ENCODE assay signal across 12 mouse cellular contexts in genomic region chr8:119988087-119988486, GRCm38 (mm10). TPM values are rescaled to one million over a fixed set of nuclear protein-coding genes. Genes with fewer than 3 reads are reported as not detected.
DNase-seq lines count a peak whose midpoint lies in the region; ATAC-seq and TF ChIP-seq lines count a peak whose summit lies in the region.
"Had no signal": no experiment of that assay in that cellular context is flagged by ENCODE, and none has a peak within 500 bp of the region (broad histone marks: within the 10 kb centered on the region; RNA-seq: fewer than 3 reads in every experiment).

No protein-coding gene starts in this region.

- dilution Hi-C loops in CH12.LX (cut with MboI; ENCODE audit: extremely low pct_ligation_motif_present, extremely low pct_unique_long_range_greater_than_20kb, low sequenced_read_pairs), result no loop called here

- no peak for TF ChIP-seq CTCF in CH12.LX (conservative IDR thresholded peaks at IDR 0.05 in 1 of 2, IDR thresholded peaks at IDR 0.05 in 1 of 2; ENCODE audit: low read depth in 2 of 2, low read length in 2 of 2)

- H3K79me2 ChIP-seq in CH12.LX (replicated peaks; ENCODE audit: control insufficient read depth, extremely low read depth, insufficient read depth, poor library complexity, severe bottlenecking), result no peaks in the 10 kb centered on the region

- peaks cover 25% of the 10 kb centered on the region for H3K27me3 ChIP-seq in heart, embryonic 11.5 days (ENCODE audit: control insufficient read depth, insufficient read depth, low read length)
- peaks cover 45% of the 10 kb centered on the region for H3K27me3 ChIP-seq in CH12.LX (replicated peaks)
- H3K27me3 ChIP-seq in heart, embryonic 13.5 days (replicated peaks), result peaks cover 29% of the 10 kb centered on the region
- H3K27me3 ChIP-seq in midbrain, embryonic 14.5 days (ENCODE audit: control insufficient read depth, insufficient read depth, low read length), result peaks cover 21% of the 10 kb centered on the region

- no peak overlapping the region for H3K4me3 ChIP-seq in heart, embryonic 11.5 days (ENCODE audit: low read depth, low read length)
- H3K4me3 ChIP-seq in CH12.LX (replicated peaks in 1 of 3; ENCODE audit: low read depth in 2 of 3, low read length in 2 of 3, poor library complexity in 1 of 3), result no peak overlapping the region
- H3K4me3 ChIP-seq in heart, embryonic 13.5 days, result peak overlapping the region; percentile 16; the same call in 1 of the 2 replicates
- H3K4me3 ChIP-seq in midbrain, embryonic 14.5 days (replicated peaks; ENCODE audit: low read depth, low read length), result no peak overlapping the region
- H3K4me3 ChIP-seq: liver, embryonic 15.5 days had no signal

- in situ Hi-C loops in CH12.LX (cut with MboI; ENCODE audit: low pct_ligation_motif_present, low pct_unique_long_range_greater_than_20kb, low sequenced_read_pairs), result no loop called here

- no peak for ATAC-seq in heart, embryonic 11.5 days (replicated peaks; ENCODE audit: insufficient number of reproducible peaks, low FRiP score, low TSS enrichment)
- no peak for ATAC-seq in heart, embryonic 13.5 days (ENCODE audit: extremely low read depth, insufficient number of reproducible peaks, low FRiP score, low TSS enrichment)
- no peak for ATAC-seq in midbrain, embryonic 14.5 days (ENCODE audit: low FRiP score, low TSS enrichment)

- no peaks in the 10 kb centered on the region for H3K36me3 ChIP-seq in heart, embryonic 11.5 days (ENCODE audit: control insufficient read depth, insufficient read depth, low read length)
- no peaks in the 10 kb centered on the region for H3K36me3 ChIP-seq in CH12.LX (replicated peaks in 1 of 2; ENCODE audit: control insufficient read depth in 1 of 2, insufficient read depth in 1 of 2, low read length in 1 of 2)
- H3K36me3 ChIP-seq in heart, embryonic 13.5 days, result no peaks in the 10 kb centered on the region
- no peaks in the 10 kb centered on the region for H3K36me3 ChIP-seq in midbrain, embryonic 14.5 days (ENCODE audit: control insufficient read depth, insufficient read depth, low read length)
- H3K36me3 ChIP-seq: liver, embryonic 15.5 days had no signal

- H3K27ac ChIP-seq in heart, embryonic 11.5 days (ENCODE audit: low read depth, low read length), result no peak overlapping the region
- H3K27ac ChIP-seq in CH12.LX (ENCODE audit: insufficient read depth, low read depth), result no peak overlapping the region
- no peak overlapping the region for H3K27ac ChIP-seq in heart, embryonic 13.5 days (replicated peaks)
- H3K27ac ChIP-seq in midbrain, embryonic 14.5 days (replicated peaks; ENCODE audit: low read depth, low read length), result no peak overlapping the region
- H3K27ac ChIP-seq: liver, embryonic 15.5 days had no signal

- no peaks in the 10 kb centered on the region for H3K4me1 ChIP-seq in heart, embryonic 11.5 days (ENCODE audit: control insufficient read depth, insufficient read depth, low read length)
- H3K4me1 ChIP-seq in CH12.LX (ENCODE audit: control insufficient read depth in 1 of 2, insufficient read depth in 2 of 2), result peaks cover 2% of the 10 kb centered on the region in 2 experiments; a peak in 2 of 4 replicates
- peaks cover 24% of the 10 kb centered on the region for H3K4me1 ChIP-seq in heart, embryonic 13.5 days
- no peaks in the 10 kb centered on the region for H3K4me1 ChIP-seq in midbrain, embryonic 14.5 days (ENCODE audit: control insufficient read depth, insufficient read depth, low read length)

- 0 out of 2 replicates have a peak overlapping the region, but pooled peaks have one; percentile 24 for H3K9ac ChIP-seq in heart, embryonic 11.5 days (ENCODE audit: low read depth, low read length)
- no peak overlapping the region for H3K9ac ChIP-seq in CH12.LX (ENCODE audit: insufficient read depth, low read depth)
- peak overlapping the region; percentile 67 for H3K9ac ChIP-seq in heart, embryonic 13.5 days
- no peak overlapping the region for H3K9ac ChIP-seq in midbrain, embryonic 14.5 days (replicated peaks; ENCODE audit: low read length)
- H3K9ac ChIP-seq: liver, embryonic 15.5 days had no signal

- H3K4me2 ChIP-seq in heart, embryonic 11.5 days, result 0 out of 2 replicates have a peak overlapping the region, but pooled peaks have one; percentile 4
- H3K4me2 ChIP-seq in CH12.LX (ENCODE audit: insufficient read depth, low read depth, poor library complexity, severe bottlenecking), result peak overlapping the region; percentile 11; the same call in 1 of the 2 replicates
- peak overlapping the region; percentile 54 for H3K4me2 ChIP-seq in heart, embryonic 13.5 days
- no peak overlapping the region for H3K4me2 ChIP-seq in midbrain, embryonic 14.5 days (ENCODE audit: low read length)
- H3K4me2 ChIP-seq: liver, embryonic 15.5 days; midbrain, embryonic 11.5 days had no signal

- TF ChIP-seq RAD21 in CH12.LX (IDR thresholded peaks at IDR 0.05; ENCODE audit: low read depth, low read length), result no peak

- H3K9me3 ChIP-seq in heart, embryonic 11.5 days (replicated peaks; ENCODE audit: control insufficient read depth, low read length), result no peaks in the 10 kb centered on the region
- no peaks in the 10 kb centered on the region for H3K9me3 ChIP-seq in CH12.LX (replicated peaks; ENCODE audit: low read length)
- H3K9me3 ChIP-seq in heart, embryonic 13.5 days, result no peaks in the 10 kb centered on the region
- H3K9me3 ChIP-seq in midbrain, embryonic 14.5 days (ENCODE audit: control insufficient read depth, low read length), result no peaks in the 10 kb centered on the region
- H3K9me3 ChIP-seq: liver, embryonic 15.5 days had no signal

- WGBS in heart, embryonic 11.5 days (ENCODE audit: insufficient replicate concordance), result 47% methylated on average over 15 of the region's 15 CpGs
- 28% methylated on average over 15 of the region's 15 CpGs for WGBS in heart, embryonic 13.5 days
- 76% methylated on average over 15 of the region's 15 CpGs for WGBS in midbrain, embryonic 14.5 days

- no peak for TF ChIP-seq EP300 in CH12.LX (IDR thresholded peaks at IDR 0.05; ENCODE audit: low read length)

- DNase-seq in heart, adult 8-10 months (ENCODE audit: low spot score), result no peak
- no peak for DNase-seq in CH12.LX (ENCODE audit: extremely low read depth)
- peak; percentile 72 for DNase-seq in adrenal gland, postnatal 10 days
- no peak for DNase-seq in neural tube, embryonic 10.5 days (ENCODE audit: extremely low spot score, low spot score)
- DNase-seq in urinary bladder, postnatal 10 days (ENCODE audit: low spot score), result no peak
- DNase-seq in midbrain, embryonic 14.5 days, result no peak
- DNase-seq: embryo, embryonic 11 days; spleen, adult 18-20 months had no signal

- no peak for TF ChIP-seq POLR2A in CH12.LX (IDR thresholded peaks at IDR 0.05; ENCODE audit: low read depth, low read length)

TF ChIP-seq in CH12.LX, 34 proteins besides CTCF, POLR2A, EP300 and RAD21:
- TF ChIP-seq MAFK (IDR thresholded peaks at IDR 0.05; ENCODE audit: insufficient replicate concordance, low read length) (no peak), MEF2A (IDR thresholded peaks at IDR 0.05; ENCODE audit: borderline replicate concordance, low read depth, low read length) (peak; percentile 65)
TF ChIP-seq in CH12.LX: peak in this region for 1.

RNA-seq across cellular contexts. Expression of gene Crispld2, which starts 4.2 kb away (rescaled TPM):
- 1.7 and 2.8 TPM in 2 replicates for polyA plus RNA-seq in heart, embryonic 11.5 days (2014; fragmentation: Nextera tagmentation; extraction: Ambion mirVana)
- total RNA-seq in heart, adult 8-10 months (2022), result 10 to 100 TPM; 20.9 to 28.7 (median 27.4) TPM
- total RNA-seq in CH12.LX (2012; rRNA removed), result 0.04 TPM in 1 of 2 replicates, not detected in the other
- not detected in 2 replicates for total RNA-seq in CH12.LX (2014; rRNA removed)
- polyA plus RNA-seq in CH12.LX (2012; ENCODE audit: insufficient read length, low read depth), result not detected in 2 replicates
- 1 to 10 TPM; 5.9 to 7.7 TPM for total RNA-seq in adrenal gland, postnatal 10 days (2021)
- polyA plus RNA-seq in heart, embryonic 13.5 days (2015; fragmentation: Nextera tagmentation; extraction: Ambion mirVana), result 3.9 and 4.1 TPM in 2 replicates
- polyA plus RNA-seq in midbrain, embryonic 14.5 days (2014; fragmentation: Nextera tagmentation; extraction: Ambion mirVana), result 0.66 and 1.1 TPM in 2 replicates

Comparison
In these comparisons a context has a peak if more than half of its experiments do, and no peak if none do; other contexts are left out.
1. H3K9ac ChIP-seq: peak in heart, embryonic 11.5 days (single experiment) and heart, embryonic 13.5 days (single experiment); none in CH12.LX (single experiment) and midbrain, embryonic 14.5 days (single experiment).